Mouse (Mus musculus): ENCODE measurements around the gene Dot1l. TPM values are rescaled to one million over a fixed set of nuclear protein-coding genes. Genes with fewer than 3 reads are reported as not detected.
"Not testable (repeated sequence)": the region's sequence is repeated elsewhere in the genome, so short reads cannot be mapped to it uniquely, and the experiment has no call there.

Gene Dot1l
- polyA plus RNA-seq, 1 experiment from 2014 or later, result 20.3 TPM

- Histone ChIP-seq H3K36me3 (peaks cover 22% of the 10 kb centered on the region), H3K4me2 (peak overlapping the region; percentile 88), H3K27me3 (replicated peaks) (no peaks in the 10 kb centered on the region), H3K9me3 (replicated peaks) (no peaks in the 10 kb centered on the region), H3K4me3 (replicated peaks) (peak overlapping the region; percentile 70), H3K27ac (replicated peaks) (no peak overlapping the region), H3K4me1 (peaks cover 39% of the 10 kb centered on the region), H3K9ac (replicated peaks) (peak overlapping the region; percentile 91)
- ATAC-seq (ENCODE audit: low FRiP score), result no peak
- 81% methylated on average over 10 of the region's 10 CpGs for WGBS
These were observed 72.9 kb downstream of the Dot1l start for GRCm38 (mm10) chr10:80827870-80828420.

GRCm38 (mm10) chr10:80828587-80828986 is 73.6 kb downstream of the Dot1l start:
- ATAC-seq (ENCODE audit: low FRiP score), result not testable (repeated sequence)
- peak overlapping the region; percentile 70 for H3K4me3 ChIP-seq (replicated peaks)
- WGBS, result 86% methylated on average over 9 of the region's 9 CpGs

GRCm38 (mm10) chr10:80829359-80830278 is 74.6 kb downstream of the Dot1l start:
- no peak for ATAC-seq (ENCODE audit: low FRiP score)
- no peak overlapping the region for H3K4me3 ChIP-seq (replicated peaks)
- no peak overlapping the region for H3K4me2 ChIP-seq
- WGBS, result 75% methylated on average over 1 of the region's 1 CpGs
- H3K9me3 ChIP-seq (replicated peaks), result no peaks in the 10 kb centered on the region
- H3K27ac ChIP-seq (replicated peaks), result no peak overlapping the region
- peaks cover 35% of the 10 kb centered on the region for H3K36me3 ChIP-seq
- H3K9ac ChIP-seq (replicated peaks), result no peak overlapping the region
- peaks cover 39% of the 10 kb centered on the region for H3K4me1 ChIP-seq
- peaks cover 16% of the 10 kb centered on the region for H3K27me3 ChIP-seq (replicated peaks)

More at GRCm38 (mm10) chr10:80828587-80828986, 73.6 kb downstream of the Dot1l start:
- not testable (repeated sequence) for H3K9ac ChIP-seq (replicated peaks); H3K27me3 ChIP-seq (replicated peaks); H3K27ac ChIP-seq (replicated peaks); H3K9me3 ChIP-seq (replicated peaks)
- Histone ChIP-seq H3K4me2 (peak overlapping the region; percentile 88), H3K36me3 (peaks cover 26% of the 10 kb centered on the region), H3K4me1 (peaks cover 39% of the 10 kb centered on the region)

- Histone ChIP-seq H3K27me3 (replicated peaks) (peaks cover 30% of the 10 kb centered on the region), H3K9me3 (replicated peaks) (no peaks in the 10 kb centered on the region), H3K27ac (replicated peaks) (no peak overlapping the region), H3K36me3 (peaks cover 40% of the 10 kb centered on the region), H3K9ac (replicated peaks) (no peak overlapping the region), H3K4me1 (peaks cover 39% of the 10 kb centered on the region), H3K4me3 (replicated peaks) (no peak overlapping the region), H3K4me2 (no peak overlapping the region)
- 4% methylated on average over 9 of the region's 9 CpGs for WGBS
- no peak for ATAC-seq (ENCODE audit: low FRiP score)
These were observed 76.1 kb downstream of the Dot1l start for GRCm38 (mm10) chr10:80831136-80831535.

- Histone ChIP-seq H3K9ac (replicated peaks) (no peak overlapping the region), H3K36me3 (peaks cover 40% of the 10 kb centered on the region), H3K27me3 (replicated peaks) (peaks cover 44% of the 10 kb centered on the region), H3K4me3 (replicated peaks) (no peak overlapping the region), H3K9me3 (replicated peaks) (no peaks in the 10 kb centered on the region), H3K4me1 (peaks cover 34% of the 10 kb centered on the region), H3K4me2 (no peak overlapping the region), H3K27ac (replicated peaks) (no peak overlapping the region)
- WGBS, result 61% methylated on average over 7 of the region's 7 CpGs
- ATAC-seq (ENCODE audit: low FRiP score), result no peak
These were observed 77.8 kb downstream of the Dot1l start for GRCm38 (mm10) chr10:80832818-80833217.

- peaks cover 24% of the 10 kb centered on the region for H3K36me3 ChIP-seq
- H3K27ac ChIP-seq (replicated peaks), result no peak overlapping the region
- WGBS, result 48% methylated on average over 30 of the region's 30 CpGs
- H3K4me2 ChIP-seq, result no peak overlapping the region
- no peak overlapping the region for H3K4me3 ChIP-seq (replicated peaks)
- peaks cover 44% of the 10 kb centered on the region for H3K27me3 ChIP-seq (replicated peaks)
- no peak overlapping the region for H3K9ac ChIP-seq (replicated peaks)
- H3K9me3 ChIP-seq (replicated peaks), result no peaks in the 10 kb centered on the region
- H3K4me1 ChIP-seq, result peaks cover 12% of the 10 kb centered on the region
- no peak for ATAC-seq (ENCODE audit: low FRiP score)
These were observed 80.6 kb downstream of the Dot1l start for GRCm38 (mm10) chr10:80835617-80836016.

GRCm38 (mm10) chr10:80836949-80837379 is 82.0 kb downstream of the Dot1l start:
- no peaks in the 10 kb centered on the region for H3K9me3 ChIP-seq (replicated peaks)

GRCm38 (mm10) chr10:80837827-80838226 is 82.8 kb downstream of the Dot1l start:
- Histone ChIP-seq H3K27me3 (replicated peaks) (peaks cover 54% of the 10 kb centered on the region), H3K36me3 (peaks cover 19% of the 10 kb centered on the region), H3K27ac (replicated peaks) (no peak overlapping the region), H3K9ac (replicated peaks) (no peak overlapping the region), H3K4me2 (no peak overlapping the region), H3K4me3 (replicated peaks) (no peak overlapping the region), H3K4me1 (peaks cover 14% of the 10 kb centered on the region; the same call in 1 of the 2 replicates), H3K9me3 (replicated peaks) (no peaks in the 10 kb centered on the region)
- no peak for ATAC-seq (ENCODE audit: low FRiP score)
- 11% methylated on average over 2 of the region's 2 CpGs for WGBS

More at GRCm38 (mm10) chr10:80836949-80837379, 82.0 kb downstream of the Dot1l start:
- Histone ChIP-seq H3K4me2 (no peak overlapping the region), H3K4me1 (peaks cover 8% of the 10 kb centered on the region; the same call in 1 of the 2 replicates), H3K27ac (replicated peaks) (no peak overlapping the region), H3K4me3 (replicated peaks) (no peak overlapping the region), H3K9ac (replicated peaks) (no peak overlapping the region), H3K27me3 (replicated peaks) (peaks cover 45% of the 10 kb centered on the region), H3K36me3 (peaks cover 19% of the 10 kb centered on the region)
- 45% methylated on average over 7 of the region's 7 CpGs for WGBS
- ATAC-seq (ENCODE audit: low FRiP score), result no peak

GRCm38 (mm10) chr10:80838346-80838912 is 83.4 kb downstream of the Dot1l start:
- Histone ChIP-seq H3K36me3 (peaks cover 16% of the 10 kb centered on the region), H3K27me3 (replicated peaks) (peaks cover 56% of the 10 kb centered on the region), H3K9me3 (replicated peaks) (no peaks in the 10 kb centered on the region), H3K9ac (replicated peaks) (no peak overlapping the region), H3K4me1 (peaks cover 20% of the 10 kb centered on the region), H3K4me3 (replicated peaks) (no peak overlapping the region), H3K4me2 (no peak overlapping the region), H3K27ac (replicated peaks) (no peak overlapping the region)
- ATAC-seq (ENCODE audit: low FRiP score), result no peak
- WGBS, result 70% methylated on average over 2 of the region's 2 CpGs

- Histone ChIP-seq H3K27me3 (replicated peaks) (peaks cover 55% of the 10 kb centered on the region), H3K4me2 (no peak overlapping the region), H3K36me3 (peaks cover 3% of the 10 kb centered on the region; the same call in 1 of the 2 replicates), H3K4me3 (replicated peaks) (no peak overlapping the region), H3K9ac (replicated peaks) (0 out of 2 replicates have a peak overlapping the region, but pooled peaks have one; percentile 2), H3K9me3 (replicated peaks) (no peaks in the 10 kb centered on the region), H3K27ac (replicated peaks) (no peak overlapping the region), H3K4me1 (peaks cover 30% of the 10 kb centered on the region)
- ATAC-seq (ENCODE audit: low FRiP score), result no peak
- WGBS, result 62% methylated on average over 6 of the region's 6 CpGs
These were observed 84.8 kb downstream of the Dot1l start for GRCm38 (mm10) chr10:80839848-80840247.

- Histone ChIP-seq H3K9me3 (replicated peaks) (no peaks in the 10 kb centered on the region), H3K27me3 (replicated peaks) (peaks cover 48% of the 10 kb centered on the region), H3K27ac (replicated peaks) (no peak overlapping the region), H3K9ac (replicated peaks) (no peak overlapping the region), H3K36me3 (no peaks in the 10 kb centered on the region), H3K4me1 (peaks cover 28% of the 10 kb centered on the region), H3K4me3 (replicated peaks) (no peak overlapping the region), H3K4me2 (no peak overlapping the region)
- 86% methylated on average over 2 of the region's 2 CpGs for WGBS
- ATAC-seq (ENCODE audit: low FRiP score), result no peak
These were observed 86.7 kb downstream of the Dot1l start for GRCm38 (mm10) chr10:80841685-80842084.

All from neural tube, embryonic 15.5 days (tissue).